Mouse (Mus musculus) hindbrain, embryonic 10.5 days (tissue): ENCODE results near the gene Ube2g1. TPM values are rescaled to one million over a fixed set of nuclear protein-coding genes. Genes with fewer than 3 reads are reported as not detected.

Experiments
- DNase-seq: peaks from one replicate; pipeline ENCODE4 v3.0.0-alpha.2; 2017; ENCODE audit warnings: low spot score
- H3K27ac ChIP-seq: fragments of 300-500 bp; sonication (generic); 2 replicates; pipeline ENCODE4 v1.5.1; 2016; ENCODE audit warnings: mild to moderate bottlenecking, moderate library complexity
- H3K27me3 ChIP-seq: fragments of 300-500 bp; sonication (generic); 2 replicates; pipeline ENCODE4 v1.6.1; 2016; ENCODE audit warnings: mild to moderate bottlenecking; ENCODE audit not compliant: poor library complexity, insufficient read depth, severe bottlenecking
- H3K36me3 ChIP-seq: fragments of 300-500 bp; sonication (generic); 2 replicates; pipeline ENCODE4 v1.6.1; 2016; ENCODE audit warnings: mild to moderate bottlenecking, moderate library complexity
- H3K4me1 ChIP-seq: fragments of 300-500 bp; sonication (generic); replicated peaks from 2 replicates; pipeline ENCODE4 v1.6.1; 2016; ENCODE audit warnings: mild to moderate bottlenecking
- H3K4me3 ChIP-seq: fragments of 300-500 bp; sonication (generic); 2 replicates; pipeline ENCODE4 v1.5.1; 2016; ENCODE audit warnings: mild to moderate bottlenecking, moderate library complexity
- H3K9me3 ChIP-seq: fragments of 300-500 bp; sonication (generic); 2 replicates; pipeline ENCODE4 v1.6.1; 2016; ENCODE audit warnings: mild to moderate bottlenecking, moderate library complexity
- WGBS: fragments of 180-500 bp; shearing (Covaris S2); methylation state at CpG from one replicate; pipeline ENCODE4 v1.1.7; 2016; 5-methylcytosine and 5-hydroxymethylcytosine counted together
- polyA plus RNA-seq: library from polyadenylated mRNA; unstranded; fragments of >200 nt; fragmentation: Nextera tagmentation; extraction: Ambion mirVana; gene quantifications from 2 replicates; pipeline ENCODE4 v1.2.1, GENCODE M21; 2016

The Ube2g1 gene
- polyA plus RNA-seq, 1 experiment from 2014 or later, result 95.7 TPM

- no peak for DNase-seq
- H3K9me3 ChIP-seq, result no peaks in the 10 kb centered on the region
Observed at GRCm38 (mm10) chr11:72723165-72723564, 116.1 kb downstream of the Ube2g1 start.

GRCm38 (mm10) chr11:72723871-72724270, 116.8 kb downstream of the Ube2g1 start:
- Histone ChIP-seq H3K27me3 (no peaks in the 10 kb centered on the region), H3K36me3 (peaks cover 50% of the 10 kb centered on the region), H3K9me3 (no peaks in the 10 kb centered on the region), H3K4me3 (no peak overlapping the region), H3K27ac (no peak overlapping the region), H3K4me1 (no peaks in the 10 kb centered on the region)
- no peak for DNase-seq

More at GRCm38 (mm10) chr11:72723165-72723564, 116.1 kb downstream of the Ube2g1 start:
- H3K36me3 ChIP-seq, result peaks cover 44% of the 10 kb centered on the region
- H3K27me3 ChIP-seq, result no peaks in the 10 kb centered on the region
- no peak overlapping the region for H3K27ac ChIP-seq
- H3K4me1 ChIP-seq, result no peaks in the 10 kb centered on the region
- WGBS, result 84% methylated on average over 2 of the region's 2 CpGs
- no peak overlapping the region for H3K4me3 ChIP-seq

- Histone ChIP-seq H3K4me3 (no peak overlapping the region), H3K27ac (no peak overlapping the region), H3K4me1 (no peaks in the 10 kb centered on the region), H3K36me3 (peaks cover 62% of the 10 kb centered on the region), H3K9me3 (no peaks in the 10 kb centered on the region), H3K27me3 (no peaks in the 10 kb centered on the region)
- no peak for DNase-seq
Observed at GRCm38 (mm10) chr11:72726023-72726422, 118.9 kb downstream of the Ube2g1 start.

- H3K36me3 ChIP-seq, result peaks cover 80% of the 10 kb centered on the region
- H3K9me3 ChIP-seq, result no peaks in the 10 kb centered on the region
- H3K4me1 ChIP-seq, result 0 out of 2 replicates have a peak, but pooled peaks cover 8% of the 10 kb centered on the region
- 90% methylated on average over 3 of the region's 3 CpGs for WGBS
- no peak overlapping the region for H3K27ac ChIP-seq
- DNase-seq, result no peak
- H3K4me3 ChIP-seq, result no peak overlapping the region
- no peaks in the 10 kb centered on the region for H3K27me3 ChIP-seq
Observed at GRCm38 (mm10) chr11:72733736-72734135, 126.7 kb downstream of the Ube2g1 start.

GRCm38 (mm10) chr11:72734840-72735518, 127.9 kb downstream of the Ube2g1 start:
- 0 out of 2 replicates have a peak, but pooled peaks cover 8% of the 10 kb centered on the region for H3K4me1 ChIP-seq
- H3K27me3 ChIP-seq, result no peaks in the 10 kb centered on the region
- 86% methylated on average over 4 of the region's 4 CpGs for WGBS
- no peaks in the 10 kb centered on the region for H3K9me3 ChIP-seq
- peaks cover 80% of the 10 kb centered on the region for H3K36me3 ChIP-seq
- no peak overlapping the region for H3K27ac ChIP-seq
- no peak overlapping the region for H3K4me3 ChIP-seq
- no peak for DNase-seq

- 80% methylated on average over 2 of the region's 2 CpGs for WGBS
Observed at GRCm38 (mm10) chr11:72735519-72735860, 128.4 kb downstream of the Ube2g1 start.

More at GRCm38 (mm10) chr11:72735519-72735860, 128.4 kb downstream of the Ube2g1 start:
- no peak overlapping the region for H3K27ac ChIP-seq
- no peak overlapping the region for H3K4me3 ChIP-seq
- peaks cover 80% of the 10 kb centered on the region for H3K36me3 ChIP-seq
- H3K9me3 ChIP-seq, result no peaks in the 10 kb centered on the region
- no peaks in the 10 kb centered on the region for H3K27me3 ChIP-seq
- 0 out of 2 replicates have a peak, but pooled peaks cover 8% of the 10 kb centered on the region for H3K4me1 ChIP-seq
- no peak for DNase-seq

Other genes starting within 250 kb of the Ube2g1 start
- gene Tekt1, start 244.8 kb upstream of the Ube2g1 start, polyA plus RNA-seq, result 7.0 and 7.7 TPM in 2 replicates
- gene Smtnl2, start 195.6 kb upstream of the Ube2g1 start, polyA plus RNA-seq, result 10.7 and 22.8 TPM in 2 replicates
- gene Ggt6, start 171.8 kb upstream of the Ube2g1 start, polyA plus RNA-seq, result not detected in 2 replicates
- 148 and 215 TPM in 2 replicates for gene Mybbp1a, start 165.9 kb upstream of the Ube2g1 start, polyA plus RNA-seq
- gene Spns2, start 117.4 kb upstream of the Ube2g1 start, polyA plus RNA-seq, result 4.0 and 5.5 TPM in 2 replicates
- gene Spns3, start 56.8 kb upstream of the Ube2g1 start, polyA plus RNA-seq, result 0.09 and 0.16 TPM in 2 replicates
- 26.8 and 26.9 TPM in 2 replicates for gene Ankfy1, start 82.7 kb downstream of the Ube2g1 start, polyA plus RNA-seq
- gene Cyb5d2, start 188.9 kb downstream of the Ube2g1 start, polyA plus RNA-seq, result 5.0 and 6.1 TPM in 2 replicates
- 7.5 and 8.6 TPM in 2 replicates for gene Zzef1, start 188.9 kb downstream of the Ube2g1 start, polyA plus RNA-seq